Mouse (Mus musculus) adrenal gland, postnatal 36 days (tissue): ENCODE measurements around the gene Olfr659. TPM values are rescaled to one million over a fixed set of nuclear protein-coding genes. Genes with fewer than 3 reads are reported as not detected.

Source experiments
- DNase-seq, 2 experiments: peaks; one replicate each; pipeline ENCODE4 v3.0.0; 2021; ENCODE audit warnings: mixed read lengths in 1 of 2
- long read RNA-seq, 2 experiments: library from polyadenylated mRNA; stranded (forward); transcript quantifications; one replicate each; pipeline ENCODE4 v2.0.0; 2021; ENCODE audit warnings: borderline sequencing depth in 2 of 2
- total RNA-seq, 2 experiments: library from RNA; stranded (reverse); gene quantifications; 2 replicates each; pipeline ENCODE4 v1.2.3; 2021

The Olfr659 gene
- total RNA-seq = not detected
- long read RNA-seq, experiment 1 = 0 reads
- long read RNA-seq, experiment 2 = 0 reads

DNA sequence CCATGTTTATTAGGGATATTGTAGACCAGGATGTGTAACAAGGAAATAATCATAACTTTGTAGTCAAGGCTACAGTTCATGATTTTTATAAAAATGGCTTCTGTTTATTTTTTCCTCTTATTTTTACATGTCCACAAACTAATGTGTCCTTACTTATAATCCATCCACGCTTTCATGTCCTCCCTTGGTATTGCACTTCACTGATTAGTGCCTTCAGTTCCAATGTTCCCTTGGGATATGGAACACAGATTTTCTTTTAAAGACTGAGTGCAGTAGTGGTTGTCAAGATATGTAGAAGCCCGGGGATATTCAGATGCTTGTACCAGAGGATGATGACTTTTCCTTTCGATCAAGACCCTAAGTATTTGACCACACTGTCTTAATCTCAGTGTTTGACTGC, at the start of gene Olfr659:
Gene Olfr659, plus strand, starts transcription at position 301 of the 400 bp plus-strand sequence.
- no peak for DNase-seq

DNA sequence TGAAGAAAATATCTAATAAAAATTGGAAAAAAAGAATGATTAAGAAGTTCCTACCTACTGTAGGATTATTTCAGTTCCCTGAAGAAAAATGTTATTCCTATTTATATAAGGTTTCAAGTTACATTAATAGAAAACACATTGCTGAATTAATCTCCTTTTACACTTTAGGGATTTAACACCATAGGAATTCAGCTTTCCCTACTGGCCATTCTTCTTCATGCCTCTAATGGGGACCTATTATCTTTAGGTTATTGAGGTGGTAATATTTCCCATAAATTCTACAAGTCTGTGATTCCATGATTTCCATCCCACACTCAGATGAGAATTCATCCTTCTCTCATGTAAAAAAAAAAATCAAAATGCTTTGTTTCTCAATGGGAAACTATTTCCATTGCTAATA, 42.1 kb upstream of the Olfr659 start, which contains the start of gene Olfr657:
Gene Olfr657, plus strand, starts transcription at position 301 of the 400 bp plus-strand sequence.
- DNase-seq = no peak

DNA sequence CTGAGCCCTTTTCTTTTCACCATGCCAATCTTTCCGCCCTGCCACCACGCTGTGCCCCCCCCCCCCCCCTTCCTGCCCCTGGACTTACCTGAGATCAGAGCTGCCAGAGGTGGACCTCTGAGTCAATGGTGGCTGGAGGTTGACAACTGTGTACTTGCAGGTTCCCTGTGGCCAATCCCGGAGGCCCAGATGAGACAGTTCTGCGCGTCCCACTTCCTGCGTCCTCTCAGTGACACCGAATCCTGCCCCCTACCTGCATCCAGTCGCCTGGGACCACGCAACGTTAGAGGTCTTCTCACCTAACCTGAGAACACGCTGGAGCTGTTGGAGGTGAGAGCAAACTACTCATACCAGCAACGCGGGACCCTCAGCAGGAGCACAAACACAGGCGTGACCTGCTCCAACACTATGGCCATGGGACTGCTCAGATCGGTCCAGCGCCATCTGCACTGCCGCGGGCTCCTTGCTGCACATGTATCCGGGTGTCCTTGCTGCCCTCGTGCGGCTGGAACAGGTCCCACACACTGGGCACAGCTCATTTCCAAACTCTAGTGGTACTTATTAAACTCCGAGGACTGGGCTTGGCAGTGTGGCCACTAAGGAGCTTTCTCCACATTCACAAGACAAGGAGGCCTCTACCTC, 19.6 kb upstream of the Olfr659 start, which contains the start of gene Olfr658:
Gene Olfr658, minus strand, starts transcription at position 465 of the 642 bp plus-strand sequence.
- DNase-seq = peak; percentile 52 to 56

DNA sequence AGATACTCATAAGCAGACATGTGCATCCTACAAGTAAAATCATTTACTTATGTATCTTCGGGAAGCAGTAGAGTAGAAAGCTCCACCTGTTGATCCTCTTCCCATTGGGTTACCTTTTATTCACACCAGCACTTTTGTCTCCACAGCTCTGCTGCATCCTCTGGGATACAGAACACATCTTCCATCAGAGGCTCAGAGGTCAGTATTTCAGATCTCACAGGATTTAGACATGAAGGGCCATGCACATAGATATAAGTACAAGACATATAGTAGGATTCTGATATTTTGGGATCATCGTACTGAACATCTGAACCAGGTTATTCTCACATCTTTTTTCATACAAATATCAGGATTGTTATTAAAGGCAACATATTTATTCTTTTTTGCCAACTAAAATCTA, 19.6 kb downstream of the Olfr659 start, which contains the start of gene Olfr661:
Gene Olfr661, plus strand, starts transcription at position 301 of the 400 bp plus-strand sequence.
- DNase-seq = no peak

Other genes with a start within 250 kb of the Olfr659 start
- gene Trim30a, start 201.6 kb upstream of the Olfr659 start, total RNA-seq = 10 to 100 TPM in 1 of 2 experiments, 1 to 10 TPM in 1; 8.0 to 10.0 TPM
- 10 to 100 TPM in 1 of 2 experiments, 1 to 10 TPM in 1; 6.2 to 13.0 TPM for gene Trim30d, start 158.9 kb upstream of the Olfr659 start, total RNA-seq
- not detected for gene Olfr651, start 116.6 kb upstream of the Olfr659 start, total RNA-seq
- not detected for gene Olfr652, start 105.9 kb upstream of the Olfr659 start, total RNA-seq
- gene Olfr653, start 89.4 kb upstream of the Olfr659 start, total RNA-seq = not detected
- gene Olfr654, start 79.7 kb upstream of the Olfr659 start, total RNA-seq = not detected
- not detected for gene Olfr655, start 65.0 kb upstream of the Olfr659 start, total RNA-seq
- gene Olfr656, start 52.8 kb upstream of the Olfr659 start, total RNA-seq = not detected
- not detected for gene Olfr657, start 42.0 kb upstream of the Olfr659 start, total RNA-seq
- gene Olfr658, start 19.4 kb upstream of the Olfr659 start, total RNA-seq = not detected
- gene Olfr661, start 19.7 kb downstream of the Olfr659 start, total RNA-seq = not detected
- not detected for gene Usp17le, start 110.7 kb downstream of the Olfr659 start, total RNA-seq
- under 1 TPM in 1 of 2 experiments, not detected in 1; 0.20 TPM for gene Usp17lb, start 175.8 kb downstream of the Olfr659 start, total RNA-seq
- not detected for gene Usp17la, start 190.3 kb downstream of the Olfr659 start, total RNA-seq
- not detected for gene Olfr665, start 211.3 kb downstream of the Olfr659 start, total RNA-seq
- not detected for gene Olfr666, start 229.2 kb downstream of the Olfr659 start, total RNA-seq